Mouse (Mus musculus): ENCODE measurements at regions not wholly inside any gene's neighbourhood (a gene's known extent, or its start where the extent isn't known, plus 50 kb on each side); places are given as distances from the start of the nearest gene placed in this dataset.

GRCm38 (mm10) chr10:17622802-17623201, 100.2 kb upstream of the Cited2 start:
- 56% methylated on average over 1 of the region's 1 CpGs for WGBS
- no peak overlapping the region for H3K27ac ChIP-seq
- H3K4me3 ChIP-seq: no peak overlapping the region
- no peaks in the 10 kb centered on the region for H3K4me1 ChIP-seq (replicated peaks)
- no peaks in the 10 kb centered on the region for H3K9me3 ChIP-seq (replicated peaks)
- no peaks in the 10 kb centered on the region for H3K27me3 ChIP-seq
- ATAC-seq (replicated peaks; ENCODE audit: insufficient number of reproducible peaks, insufficient read depth, low FRiP score, low read depth): no peak
- H3K36me3 ChIP-seq: no peaks in the 10 kb centered on the region
- H3K4me2 ChIP-seq: no peak overlapping the region
- no peak overlapping the region for H3K9ac ChIP-seq

GRCm38 (mm10) chr10:17629709-17630108, 93.3 kb upstream of the Cited2 start:
- no peak for ATAC-seq (replicated peaks; ENCODE audit: insufficient number of reproducible peaks, insufficient read depth, low FRiP score, low read depth)
- Histone ChIP-seq H3K9ac (no peak overlapping the region), H3K4me1 (replicated peaks) (0 out of 2 replicates have a peak, but pooled peaks cover 4% of the 10 kb centered on the region), H3K4me3 (no peak overlapping the region), H3K4me2 (no peak overlapping the region), H3K9me3 (replicated peaks) (no peaks in the 10 kb centered on the region), H3K27me3 (no peaks in the 10 kb centered on the region), H3K27ac (no peak overlapping the region), H3K36me3 (no peaks in the 10 kb centered on the region)
- WGBS: 64% methylated on average over 3 of the region's 3 CpGs

- H3K27ac ChIP-seq: no peak overlapping the region
- WGBS: 89% methylated on average over 4 of the region's 4 CpGs
Measured at GRCm38 (mm10) chr10:17630861-17631581, 92.0 kb upstream of the Cited2 start.

GRCm38 (mm10) chr10:17631817-17632216, 91.2 kb upstream of the Cited2 start:
- WGBS: 39% methylated on average over 5 of the region's 5 CpGs
- Histone ChIP-seq H3K9me3 (replicated peaks) (no peaks in the 10 kb centered on the region), H3K36me3 (no peaks in the 10 kb centered on the region), H3K4me2 (no peak overlapping the region), H3K27ac (no peak overlapping the region), H3K27me3 (no peaks in the 10 kb centered on the region), H3K4me1 (replicated peaks) (0 out of 2 replicates have a peak, but pooled peaks cover 4% of the 10 kb centered on the region), H3K9ac (no peak overlapping the region), H3K4me3 (no peak overlapping the region)
- no peak for ATAC-seq (replicated peaks; ENCODE audit: insufficient number of reproducible peaks, insufficient read depth, low FRiP score, low read depth)

More at GRCm38 (mm10) chr10:17630861-17631581, 92.0 kb upstream of the Cited2 start:
- H3K4me3 ChIP-seq: no peak overlapping the region
- H3K36me3 ChIP-seq: no peaks in the 10 kb centered on the region
- no peak overlapping the region for H3K4me2 ChIP-seq
- H3K4me1 ChIP-seq (replicated peaks): 0 out of 2 replicates have a peak, but pooled peaks cover 4% of the 10 kb centered on the region
- no peaks in the 10 kb centered on the region for H3K9me3 ChIP-seq (replicated peaks)
- ATAC-seq (replicated peaks; ENCODE audit: insufficient number of reproducible peaks, insufficient read depth, low FRiP score, low read depth): no peak
- no peak overlapping the region for H3K9ac ChIP-seq
- no peaks in the 10 kb centered on the region for H3K27me3 ChIP-seq

- 80% methylated on average over 12 of the region's 12 CpGs for WGBS
- H3K9ac ChIP-seq: no peak overlapping the region
- no peaks in the 10 kb centered on the region for H3K9me3 ChIP-seq (replicated peaks)
- H3K4me3 ChIP-seq: no peak overlapping the region
- no peak for ATAC-seq (replicated peaks; ENCODE audit: insufficient number of reproducible peaks, insufficient read depth, low FRiP score, low read depth)
- 0 out of 2 replicates have a peak, but pooled peaks cover 4% of the 10 kb centered on the region for H3K4me1 ChIP-seq (replicated peaks)
- H3K36me3 ChIP-seq: no peaks in the 10 kb centered on the region
- H3K4me2 ChIP-seq: no peak overlapping the region
- H3K27me3 ChIP-seq: no peaks in the 10 kb centered on the region
- no peak overlapping the region for H3K27ac ChIP-seq
Measured at GRCm38 (mm10) chr10:17632959-17633674, 89.9 kb upstream of the Cited2 start.

- Histone ChIP-seq H3K9ac (no peak overlapping the region), H3K4me1 (replicated peaks) (peaks cover 2% of the 10 kb centered on the region; the same call in 1 of the 2 replicates), H3K4me2 (no peak overlapping the region), H3K36me3 (no peaks in the 10 kb centered on the region), H3K27ac (no peak overlapping the region), H3K9me3 (replicated peaks) (no peaks in the 10 kb centered on the region), H3K4me3 (no peak overlapping the region), H3K27me3 (no peaks in the 10 kb centered on the region)
- ATAC-seq (replicated peaks; ENCODE audit: insufficient number of reproducible peaks, insufficient read depth, low FRiP score, low read depth): no peak
- WGBS: 78% methylated on average over 5 of the region's 5 CpGs
Measured at GRCm38 (mm10) chr10:17645363-17645762, 77.7 kb upstream of the Cited2 start.

- WGBS: 89% methylated on average over 4 of the region's 4 CpGs
- Histone ChIP-seq H3K27ac (no peak overlapping the region), H3K4me2 (no peak overlapping the region), H3K9me3 (replicated peaks) (no peaks in the 10 kb centered on the region), H3K36me3 (no peaks in the 10 kb centered on the region), H3K27me3 (no peaks in the 10 kb centered on the region), H3K4me3 (no peak overlapping the region), H3K4me1 (replicated peaks) (peaks cover 2% of the 10 kb centered on the region; the same call in 1 of the 2 replicates), H3K9ac (no peak overlapping the region)
- ATAC-seq (replicated peaks; ENCODE audit: insufficient number of reproducible peaks, insufficient read depth, low FRiP score, low read depth): no peak
Measured at GRCm38 (mm10) chr10:17646391-17646790, 76.6 kb upstream of the Cited2 start.

- Histone ChIP-seq H3K9ac (no peak overlapping the region), H3K4me1 (replicated peaks) (peaks cover 9% of the 10 kb centered on the region), H3K9me3 (replicated peaks) (no peaks in the 10 kb centered on the region), H3K4me2 (no peak overlapping the region), H3K36me3 (no peaks in the 10 kb centered on the region), H3K27me3 (no peaks in the 10 kb centered on the region), H3K27ac (no peak overlapping the region), H3K4me3 (no peak overlapping the region)
- 35% methylated on average over 6 of the region's 6 CpGs for WGBS
- no peak for ATAC-seq (replicated peaks; ENCODE audit: insufficient number of reproducible peaks, insufficient read depth, low FRiP score, low read depth)
Measured at GRCm38 (mm10) chr10:17648077-17648476, 74.9 kb upstream of the Cited2 start.

GRCm38 (mm10) chr10:17650997-17651750, 71.8 kb upstream of the Cited2 start:
- H3K4me2 ChIP-seq: no peak overlapping the region
- no peaks in the 10 kb centered on the region for H3K27me3 ChIP-seq
- H3K36me3 ChIP-seq: no peaks in the 10 kb centered on the region
- H3K9me3 ChIP-seq (replicated peaks): no peaks in the 10 kb centered on the region
- H3K9ac ChIP-seq: no peak overlapping the region
- H3K27ac ChIP-seq: no peak overlapping the region
- 64% methylated on average over 6 of the region's 6 CpGs for WGBS
- H3K4me1 ChIP-seq (replicated peaks): peaks cover 18% of the 10 kb centered on the region
- H3K4me3 ChIP-seq: no peak overlapping the region
- no peak for ATAC-seq (replicated peaks; ENCODE audit: insufficient number of reproducible peaks, insufficient read depth, low FRiP score, low read depth)

- Histone ChIP-seq H3K4me1 (replicated peaks) (peaks cover 24% of the 10 kb centered on the region), H3K36me3 (no peaks in the 10 kb centered on the region), H3K27me3 (no peaks in the 10 kb centered on the region), H3K9ac (no peak overlapping the region), H3K9me3 (replicated peaks) (no peaks in the 10 kb centered on the region), H3K4me3 (no peak overlapping the region), H3K27ac (no peak overlapping the region), H3K4me2 (no peak overlapping the region)
- no peak for ATAC-seq (replicated peaks; ENCODE audit: insufficient number of reproducible peaks, insufficient read depth, low FRiP score, low read depth)
- WGBS: 61% methylated on average over 6 of the region's 6 CpGs
Measured at GRCm38 (mm10) chr10:17653325-17653724, 69.7 kb upstream of the Cited2 start.

- Histone ChIP-seq H3K4me1 (replicated peaks) (peaks cover 24% of the 10 kb centered on the region), H3K4me3 (no peak overlapping the region)
- 73% methylated on average over 9 of the region's 9 CpGs for WGBS
Measured at GRCm38 (mm10) chr10:17653785-17654184, 69.2 kb upstream of the Cited2 start.

More at GRCm38 (mm10) chr10:17653785-17654184, 69.2 kb upstream of the Cited2 start:
- ATAC-seq (replicated peaks; ENCODE audit: insufficient number of reproducible peaks, insufficient read depth, low FRiP score, low read depth): no peak
- Histone ChIP-seq H3K4me2 (no peak overlapping the region), H3K36me3 (no peaks in the 10 kb centered on the region), H3K27ac (no peak overlapping the region), H3K9ac (no peak overlapping the region), H3K9me3 (replicated peaks) (no peaks in the 10 kb centered on the region), H3K27me3 (no peaks in the 10 kb centered on the region)

Measured in heart, embryonic 15.5 days (tissue).